Mouse (Mus musculus) bone marrow, adult 2 months (tissue): ENCODE data around the gene Rhot2.
A peak's percentile ranks its signal among the peaks of the same experiment; 100 is the strongest.

Experiments used
- CTCF ChIP-seq: fragments of 200-500 bp; IDR thresholded peaks from 2 replicates; pipeline ENCODE4 v1.5.1; 2011; ENCODE audit warnings: low read length, control low read depth; ENCODE audit not compliant: control insufficient read depth, insufficient read depth
- POLR2A ChIP-seq: fragments of 200-500 bp; IDR thresholded peaks from 2 replicates; pipeline ENCODE4 v1.6.1; 2011; ENCODE audit warnings: low read depth, mild to moderate bottlenecking, control low read depth, low read length, borderline replicate concordance; ENCODE audit not compliant: control insufficient read depth

DNA sequence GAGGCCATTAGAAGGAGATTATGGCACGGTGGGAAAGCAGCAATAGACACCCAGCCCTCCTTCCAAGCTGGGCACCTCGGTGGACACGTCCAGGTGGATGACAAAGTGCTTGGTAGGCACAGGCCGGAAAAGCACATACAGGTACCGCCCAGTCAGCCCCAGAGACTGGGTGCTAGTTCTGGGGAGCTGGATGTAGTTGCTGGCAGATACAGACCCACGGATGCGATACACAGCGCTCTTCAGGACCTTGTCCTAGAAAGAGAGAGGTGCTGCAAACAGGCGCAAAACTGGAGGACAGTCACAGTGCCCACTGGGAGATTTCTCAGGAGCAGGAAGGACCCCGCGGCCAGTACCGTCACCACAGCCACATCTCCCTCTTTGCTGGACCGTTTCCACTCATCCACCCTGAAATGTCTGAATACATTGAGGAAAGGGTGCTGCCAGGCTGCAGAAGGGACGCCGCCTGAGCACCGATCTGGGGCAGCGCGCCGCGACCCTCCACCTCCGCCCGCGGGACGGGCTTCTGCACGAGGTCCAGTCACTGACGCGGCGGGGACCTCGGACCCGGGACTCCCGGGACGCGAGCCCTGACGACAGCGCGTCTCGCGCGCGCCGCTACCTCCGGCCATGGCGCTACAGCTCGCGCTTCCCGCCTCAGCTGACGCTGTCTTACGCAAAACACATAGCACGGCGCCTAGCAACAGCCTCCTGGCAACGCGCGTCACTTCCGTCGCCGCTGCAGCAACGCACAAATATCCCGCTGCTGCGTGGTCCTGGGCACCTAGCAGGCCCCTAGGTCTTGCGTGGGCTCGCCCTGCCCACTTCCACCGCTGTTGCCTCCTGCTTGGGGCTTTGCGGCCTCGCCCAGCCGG, 16.4 kb upstream of the Rhot2 start, which contains the start of gene Wdr90:
- TF ChIP-seq CTCF = peak; percentile 32; the same call in 1 of the 2 replicates
- peak; percentile 90 for TF ChIP-seq POLR2A
